Mouse (Mus musculus) brain, embryonic 14.5 days (tissue): Measurements from ENCODE around the gene Olfr1148. TPM values are rescaled to one million over a fixed set of nuclear protein-coding genes. Genes with fewer than 3 reads are reported as not detected.

ENCODE experiments used
- DNase-seq: peaks from one replicate; pipeline ENCODE4 v3.0.0-alpha.2; 2011; ENCODE audit warnings: low read depth
- CTCF ChIP-seq: fragments of 200-500 bp; IDR thresholded peaks from 2 replicates; pipeline ENCODE4 v1.5.1; 2012; ENCODE audit warnings: inconsistent platforms, mild to moderate bottlenecking, moderate library complexity, borderline replicate concordance; ENCODE audit not compliant: insufficient read depth, insufficient read length; ENCODE audit errors: extremely low read depth
- POLR2A ChIP-seq: fragments of 200-500 bp; IDR thresholded peaks from 2 replicates; pipeline ENCODE4 v1.6.1; 2012; ENCODE audit warnings: mild to moderate bottlenecking, inconsistent platforms, borderline replicate concordance; ENCODE audit not compliant: poor library complexity, insufficient read depth, insufficient read length, severe bottlenecking; ENCODE audit errors: extremely low read depth
- polyA plus RNA-seq: library from polyadenylated mRNA; depleted of rRNA; stranded (reverse); fragments of >200 nt; gene quantifications from 2 replicates; pipeline ENCODE4 v1.2.3, GENCODE M21; 2012; rRNA removed

The Olfr1148 gene
- polyA plus RNA-seq, result not detected in 2 replicates

DNA sequence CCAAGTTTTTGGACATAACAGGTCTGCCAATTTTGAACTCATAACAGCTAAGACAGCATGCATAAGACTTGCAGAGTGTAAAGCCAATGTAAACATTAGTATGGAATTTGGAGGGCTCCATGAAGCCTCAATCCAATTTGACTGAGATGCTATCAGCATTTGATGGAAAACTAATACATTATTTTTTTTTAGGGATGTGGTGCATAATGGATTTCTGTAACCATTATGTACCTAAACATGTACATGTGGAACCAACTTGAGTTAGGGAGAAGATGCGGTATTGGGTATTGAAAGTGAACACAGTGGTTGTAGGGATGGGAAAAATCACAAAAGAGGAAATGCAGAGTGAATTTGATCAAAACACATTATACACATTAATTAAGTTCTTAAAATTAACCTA, at the start of gene Olfr1148:
TSS of gene Olfr1148 (plus strand) at position 301 of the 400 bp plus-strand sequence.
- no peak for DNase-seq
- TF ChIP-seq POLR2A, result no peak
- no peak for TF ChIP-seq CTCF

DNA sequence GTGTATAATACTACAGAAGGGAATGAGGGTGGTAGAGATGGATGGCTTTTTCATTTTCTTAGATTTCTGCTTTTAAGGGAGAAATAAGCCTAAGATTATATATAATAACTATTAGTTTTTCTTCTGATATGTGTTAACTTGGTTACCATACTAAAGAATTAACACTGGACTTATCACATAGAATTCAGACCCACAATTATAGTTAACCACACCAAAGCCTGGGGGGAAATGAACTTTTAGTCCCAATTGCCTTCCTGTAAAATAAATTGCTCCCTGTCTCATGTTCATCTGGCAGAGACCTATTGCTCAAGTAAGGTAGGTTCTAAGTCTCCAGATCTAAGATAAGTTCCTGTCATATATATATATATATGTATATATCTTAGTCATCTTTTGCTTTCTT, 30.0 kb upstream of the Olfr1148 start, which contains the start of gene Olfr1143:
TSS of gene Olfr1143 (plus strand) at position 301 of the 400 bp plus-strand sequence.
- no peak for TF ChIP-seq CTCF
- no peak for TF ChIP-seq POLR2A
- no peak for DNase-seq

DNA sequence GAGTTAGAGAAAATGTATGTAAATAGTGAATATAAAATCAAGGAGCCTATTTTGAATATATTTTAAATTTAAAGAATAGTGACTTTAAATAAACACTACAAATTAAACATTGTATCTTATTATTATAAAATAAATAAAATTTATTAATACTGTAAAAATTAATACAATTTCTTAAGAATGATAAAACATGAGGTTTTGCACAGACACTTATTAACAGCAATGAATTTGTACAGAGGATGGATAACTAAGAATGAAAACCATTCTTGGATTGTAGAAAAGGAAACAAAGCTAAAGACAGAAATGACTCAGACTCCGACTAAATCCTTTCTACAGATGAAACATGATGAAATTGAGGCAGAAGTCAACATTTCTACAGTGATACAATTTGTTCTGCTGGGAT, 20.8 kb upstream of the Olfr1148 start, which contains the start of gene Olfr1145:
TSS of gene Olfr1145 (plus strand) at position 301 of the 400 bp plus-strand sequence.
- no peak for DNase-seq
- TF ChIP-seq CTCF (no peak), POLR2A (no peak)

DNA sequence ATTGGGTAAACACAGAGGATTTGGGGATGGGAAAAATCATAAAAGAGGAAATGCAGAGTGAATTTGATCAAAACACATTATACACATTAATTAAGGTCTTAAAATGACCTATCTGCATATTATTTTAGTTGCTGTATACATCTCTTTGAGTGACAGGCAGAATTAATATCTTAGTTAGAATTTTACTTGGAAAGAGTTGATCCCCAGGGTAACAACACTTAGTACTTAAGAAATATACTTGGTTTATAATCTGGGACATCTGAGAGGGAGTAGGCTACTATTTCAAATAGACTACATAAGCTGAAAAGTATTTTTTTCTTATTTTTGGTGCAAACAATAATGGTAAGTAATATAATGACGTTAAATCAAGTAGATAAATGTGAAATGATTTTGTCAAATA, 13.4 kb downstream of the Olfr1148 start, which contains the start of gene Olfr1150-ps1:
TSS of gene Olfr1150-ps1 (plus strand) at position 301 of the 400 bp plus-strand sequence.
- no peak for DNase-seq
- TF ChIP-seq CTCF (no peak), POLR2A (no peak)

DNA sequence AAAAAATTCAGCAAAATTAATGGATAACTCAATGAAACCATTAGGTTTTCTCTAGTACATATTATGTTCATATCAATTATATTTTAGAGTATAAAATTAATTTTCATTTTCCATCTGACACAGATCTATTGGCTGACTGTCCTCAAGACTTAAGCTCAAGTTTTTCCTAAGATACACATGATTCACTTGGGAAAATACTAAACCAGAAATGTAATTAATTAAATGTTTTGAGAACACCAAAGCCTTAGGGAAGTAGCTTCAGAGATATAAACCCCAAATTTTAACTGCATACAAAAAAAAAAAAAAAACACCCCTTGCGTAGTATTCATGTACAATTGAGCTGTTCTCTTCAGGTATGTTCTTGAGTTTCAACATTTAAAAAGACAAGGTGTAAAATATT, 25.2 kb downstream of the Olfr1148 start, which contains the start of gene Olfr1151:
TSS of gene Olfr1151 (plus strand) at position 301 of the 400 bp plus-strand sequence.
- DNase-seq, result no peak
- TF ChIP-seq CTCF (no peak), POLR2A (no peak)

DNA sequence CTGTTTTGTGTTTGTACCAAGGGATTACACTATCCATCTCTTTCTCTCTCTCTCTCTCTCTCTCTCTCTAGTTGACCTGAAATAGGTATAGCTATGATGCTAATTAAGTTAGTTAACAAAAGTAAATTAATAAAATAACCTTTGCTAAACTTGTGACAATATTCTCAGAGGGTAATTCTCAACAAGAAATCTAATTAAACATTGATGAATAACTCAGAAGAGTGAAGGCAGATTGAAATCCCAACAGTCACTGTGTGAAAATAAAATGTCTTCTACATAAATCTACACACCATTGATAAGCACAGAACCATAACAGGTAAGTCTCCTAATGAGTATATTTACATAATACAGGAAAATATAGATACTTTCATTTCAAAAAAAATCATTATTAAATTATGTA, 35.9 kb downstream of the Olfr1148 start, which contains the start of gene Olfr1152:
TSS of gene Olfr1152 (plus strand) at position 301 of the 400 bp plus-strand sequence.
- TF ChIP-seq POLR2A (no peak), CTCF (no peak)
- no peak for DNase-seq

Other genes starting within 250 kb of the Olfr1148 start
- gene Olfr1130, start 224.3 kb upstream of the Olfr1148 start, polyA plus RNA-seq, result not detected in 2 replicates
- gene Olfr1131, start 203.4 kb upstream of the Olfr1148 start, polyA plus RNA-seq, result not detected in 2 replicates
- gene Olfr1132, start 193.0 kb upstream of the Olfr1148 start, polyA plus RNA-seq, result not detected in 2 replicates
- not detected in 2 replicates for gene Olfr1133, start 183.2 kb upstream of the Olfr1148 start, polyA plus RNA-seq
- not detected in 2 replicates for gene Olfr1134, start 172.1 kb upstream of the Olfr1148 start, polyA plus RNA-seq
- gene Olfr1135, start 156.9 kb upstream of the Olfr1148 start, polyA plus RNA-seq, result not detected in 2 replicates
- gene Olfr1136, start 136.6 kb upstream of the Olfr1148 start, polyA plus RNA-seq, result not detected in 2 replicates
- gene Olfr1137, start 117.4 kb upstream of the Olfr1148 start, polyA plus RNA-seq, result not detected in 2 replicates
- gene Olfr1138, start 90.6 kb upstream of the Olfr1148 start, polyA plus RNA-seq, result not detected in 2 replicates
- not detected in 2 replicates for gene Olfr1140, start 86.8 kb upstream of the Olfr1148 start, polyA plus RNA-seq
- not detected in 2 replicates for gene Olfr1141, start 76.5 kb upstream of the Olfr1148 start, polyA plus RNA-seq
- gene Olfr152, start 51.0 kb upstream of the Olfr1148 start, polyA plus RNA-seq, result not detected in 2 replicates
- gene Olfr1143, start 29.9 kb upstream of the Olfr1148 start, polyA plus RNA-seq, result not detected in 2 replicates
- gene Olfr1145, start 20.7 kb upstream of the Olfr1148 start, polyA plus RNA-seq, result not detected in 2 replicates
- not detected in 2 replicates for gene Olfr1150-ps1, start 13.5 kb downstream of the Olfr1148 start, polyA plus RNA-seq
- not detected in 2 replicates for gene Olfr1151, start 25.3 kb downstream of the Olfr1148 start, polyA plus RNA-seq
- not detected in 2 replicates for gene Olfr1152, start 36.0 kb downstream of the Olfr1148 start, polyA plus RNA-seq
- not detected in 2 replicates for gene Olfr1153, start 64.4 kb downstream of the Olfr1148 start, polyA plus RNA-seq
- gene Olfr1154, start 74.6 kb downstream of the Olfr1148 start, polyA plus RNA-seq, result not detected in 2 replicates
- not detected in 2 replicates for gene Olfr1155, start 114.6 kb downstream of the Olfr1148 start, polyA plus RNA-seq
- not detected in 2 replicates for gene Olfr1156, start 122.6 kb downstream of the Olfr1148 start, polyA plus RNA-seq
- not detected in 2 replicates for gene Olfr1157, start 137.8 kb downstream of the Olfr1148 start, polyA plus RNA-seq
- not detected in 2 replicates for gene Olfr74, start 144.1 kb downstream of the Olfr1148 start, polyA plus RNA-seq
- gene Olfr1158, start 159.6 kb downstream of the Olfr1148 start, polyA plus RNA-seq, result not detected in 2 replicates
- gene Olfr1160, start 177.7 kb downstream of the Olfr1148 start, polyA plus RNA-seq, result not detected in 2 replicates
- gene Olfr1161, start 192.2 kb downstream of the Olfr1148 start, polyA plus RNA-seq, result not detected in 2 replicates
- gene Olfr73, start 207.2 kb downstream of the Olfr1148 start, polyA plus RNA-seq, result not detected in 2 replicates
- not detected in 2 replicates for gene Olfr1162, start 220.6 kb downstream of the Olfr1148 start, polyA plus RNA-seq
- not detected in 2 replicates for gene Olfr1163, start 241.3 kb downstream of the Olfr1148 start, polyA plus RNA-seq